Mouse (Mus musculus): ENCODE results near the gene Hist2h2bb. TPM values are rescaled to one million over a fixed set of nuclear protein-coding genes. Genes with fewer than 3 reads are reported as not detected.

Hist2h2bb gene
- total and polyA plus RNA-seq, 3 experiments, result 11.2 to 6,680 TPM; not detected in 1

DNA sequence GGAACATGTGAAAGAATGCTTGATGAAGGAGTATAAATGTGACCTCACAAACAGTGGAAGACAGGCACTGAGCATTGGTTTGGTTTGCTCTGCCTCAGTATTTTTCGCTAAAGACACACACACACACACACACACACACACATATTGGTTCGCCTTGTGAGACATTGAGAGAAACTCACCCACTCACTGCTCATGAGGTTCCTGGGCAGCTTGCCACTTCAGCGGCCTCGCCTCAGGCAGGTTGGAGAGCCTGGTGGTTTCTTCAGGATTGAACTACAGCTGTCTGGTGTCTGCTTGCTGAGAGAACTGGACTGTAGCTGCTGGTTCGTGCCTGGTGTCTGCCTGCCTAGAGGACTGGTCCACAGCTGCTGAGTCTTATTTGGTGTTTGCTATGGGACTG lies 9.3 kb upstream of the Hist2h2bb start:
- Histone ChIP-seq H3K4me1 (ENCODE audit: control insufficient read depth in 1 of 2, insufficient read depth in 2 of 2, low read length in 2 of 2) (peaks cover 19 to 53% of the 10 kb centered on the region in 2 experiments), H3K27ac (ENCODE audit: control insufficient read depth, low read depth, low read length) (peak overlapping the region; percentile 31; the same call in 1 of the 2 replicates), H3K79me2 (ENCODE audit: control insufficient read depth, insufficient read depth, low read length, poor library complexity) (peaks cover 7% of the 10 kb centered on the region; the same call in 1 of the 2 replicates), H3K9me3 (replicated peaks; ENCODE audit: insufficient read depth, low read length) (no peaks in the 10 kb centered on the region), H3K36me3 (ENCODE audit: control insufficient read depth in 1 of 2, insufficient read depth in 2 of 2, low read length in 2 of 2) (peaks cover 0 to 46% of the 10 kb centered on the region in 2 experiments; a peak in 2 of 4 replicates), H3K9ac (ENCODE audit: control insufficient read depth, low read depth, low read length, poor library complexity, severe bottlenecking) (no peak overlapping the region), H3K27me3 (ENCODE audit: control insufficient read depth in 1 of 2, insufficient read depth in 2 of 2, low read length in 2 of 2) (no peaks in the 10 kb centered on the region), H3K4me3 (ENCODE audit: control insufficient read depth in 1 of 2, insufficient read depth in 1 of 2, low read depth in 2 of 2, low read length in 2 of 2) (no peak overlapping the region)
- TF ChIP-seq ELF1 (IDR thresholded peaks at IDR 0.05; ENCODE audit: low read depth, low read length), result no peak
- TF ChIP-seq SMC3 (IDR thresholded peaks at IDR 0.05; ENCODE audit: low read depth, low read length), result no peak
- TF ChIP-seq CHD1 (IDR thresholded peaks at IDR 0.05; ENCODE audit: low read depth, low read length), result no peak
- TF ChIP-seq MAFK (IDR thresholded peaks at IDR 0.05; ENCODE audit: borderline replicate concordance, low read depth, low read length), result no peak
- no peak for TF ChIP-seq ZMIZ1 (IDR thresholded peaks at IDR 0.05; ENCODE audit: low read depth, low read length)
- no peak for TF ChIP-seq KAT2A (conservative IDR thresholded peaks at IDR 0.05; ENCODE audit: low read depth, low read length)
- TF ChIP-seq USF2 (IDR thresholded peaks at IDR 0.05; ENCODE audit: borderline replicate concordance in 1 of 2, insufficient read depth in 1 of 2, low read depth in 1 of 2, low read length in 2 of 2), result no peak
- no peak for TF ChIP-seq RAD21 (IDR thresholded peaks at IDR 0.05; ENCODE audit: low read depth, low read length)
- TF ChIP-seq ZNF384 (IDR thresholded peaks at IDR 0.05; ENCODE audit: low read depth, low read length), result no peak
- TF ChIP-seq SIN3A (IDR thresholded peaks at IDR 0.05; ENCODE audit: low read length), result no peak
- no peak for TF ChIP-seq NELFE (IDR thresholded peaks at IDR 0.05; ENCODE audit: low read depth, low read length)
- TF ChIP-seq MEF2A (IDR thresholded peaks at IDR 0.05; ENCODE audit: extremely low read depth, insufficient replicate concordance, low read depth, low read length, poor library complexity, severe bottlenecking), result no peak
- TF ChIP-seq MXI1 (IDR thresholded peaks at IDR 0.05; ENCODE audit: low read depth, low read length), result no peak
- no peak for TF ChIP-seq TAL1 (IDR thresholded peaks at IDR 0.05; ENCODE audit: low read length)
- DNase-seq (ENCODE audit: low read depth, low spot score), result peak; percentile 76

- DNase-seq (ENCODE audit: low read depth, low spot score), result no peak
- Histone ChIP-seq H3K4me1 (ENCODE audit: control insufficient read depth in 1 of 2, insufficient read depth in 2 of 2, low read length in 2 of 2) (peaks cover 5 to 47% of the 10 kb centered on the region in 2 experiments), H3K9me3 (replicated peaks; ENCODE audit: insufficient read depth, low read length) (no peaks in the 10 kb centered on the region)
Observed at GRCm38 (mm10) chr3:96261623-96262022, 7.9 kb upstream of the Hist2h2bb start.

More at GRCm38 (mm10) chr3:96261623-96262022, 7.9 kb upstream of the Hist2h2bb start:
- TF ChIP-seq KAT2A (conservative IDR thresholded peaks at IDR 0.05; ENCODE audit: low read depth, low read length) (no peak), ZNF384 (IDR thresholded peaks at IDR 0.05; ENCODE audit: low read depth, low read length) (no peak), MYB (IDR thresholded peaks at IDR 0.05; ENCODE audit: low read depth, low read length) (no peak), CHD2 (IDR thresholded peaks at IDR 0.05; ENCODE audit: low read length) (no peak), POLR2AphosphoS5 (IDR thresholded peaks at IDR 0.05; ENCODE audit: borderline replicate concordance, low read depth, low read length) (no peak), E2F4 (IDR thresholded peaks at IDR 0.05; ENCODE audit: borderline replicate concordance, low read depth, low read length) (no peak), ZMIZ1 (IDR thresholded peaks at IDR 0.05; ENCODE audit: low read depth, low read length) (no peak), JUND (IDR thresholded peaks at IDR 0.05; ENCODE audit: low read depth, low read length) (no peak), NELFE (IDR thresholded peaks at IDR 0.05; ENCODE audit: low read depth, low read length) (no peak), POLR2AphosphoS2 (IDR thresholded peaks at IDR 0.05; ENCODE audit: low read length) (no peak), CHD1 (IDR thresholded peaks at IDR 0.05; ENCODE audit: low read depth, low read length) (no peak), RAD21 (IDR thresholded peaks at IDR 0.05; ENCODE audit: low read depth, low read length) (no peak), UBTF (IDR thresholded peaks at IDR 0.05; ENCODE audit: borderline replicate concordance, insufficient read depth, low read depth, low read length) (no peak)
- peak overlapping the region; percentile 68 for H3K9ac ChIP-seq (ENCODE audit: control insufficient read depth, low read depth, low read length, poor library complexity, severe bottlenecking)
- peaks cover 7% of the 10 kb centered on the region; the same call in 1 of the 2 replicates for H3K79me2 ChIP-seq (ENCODE audit: control insufficient read depth, insufficient read depth, low read length, poor library complexity)
- peaks cover 0 to 45% of the 10 kb centered on the region in 2 experiments; a peak in 2 of 4 replicates for H3K36me3 ChIP-seq (ENCODE audit: control insufficient read depth in 1 of 2, insufficient read depth in 2 of 2, low read length in 2 of 2)
- H3K27me3 ChIP-seq (ENCODE audit: control insufficient read depth in 1 of 2, insufficient read depth in 2 of 2, low read length in 2 of 2), result no peaks in the 10 kb centered on the region
- H3K4me3 ChIP-seq (ENCODE audit: control insufficient read depth in 1 of 2, insufficient read depth in 1 of 2, low read depth in 2 of 2, low read length in 2 of 2), result peak overlapping the region in 1 of 2 experiments; percentile 37; a peak in 2 of 4 replicates
- peak overlapping the region; percentile 99 for H3K27ac ChIP-seq (ENCODE audit: control insufficient read depth, low read depth, low read length)
